Mouse (Mus musculus): ENCODE results near the gene Sf3a2.

DNA sequence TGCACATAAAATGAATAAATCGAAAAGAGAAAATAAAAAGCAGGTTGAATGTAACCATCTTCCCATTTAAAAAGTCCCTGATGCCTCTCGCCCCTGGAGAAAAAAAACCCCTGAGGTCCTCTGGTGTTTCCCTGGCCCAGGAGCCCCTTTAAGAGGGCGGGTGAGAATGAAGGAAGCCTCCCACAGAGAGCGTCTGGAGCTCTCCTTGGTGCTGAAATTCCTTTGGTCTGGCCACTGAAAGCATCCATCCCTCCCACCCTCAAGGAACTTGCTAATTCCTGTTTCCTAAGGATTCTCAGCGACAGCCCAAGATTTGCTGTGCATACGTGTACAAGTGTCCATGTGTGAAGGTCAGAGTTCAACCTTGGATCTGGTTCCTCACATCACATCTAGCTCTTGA, 49.4 kb upstream of the Sf3a2 start:
- no peak for TF ChIP-seq POLR2A (IDR thresholded peaks at IDR 0.05; ENCODE audit: control insufficient read depth, extremely low read depth, insufficient read depth, low read length, poor library complexity)
- no peak for TF ChIP-seq CTCF (IDR thresholded peaks at IDR 0.05; ENCODE audit: borderline replicate concordance, control insufficient read depth, extremely low read depth, insufficient read depth, low read length, poor library complexity)

Data from thymus, adult 2 months (tissue).